Mouse (Mus musculus) neural tube, embryonic 11.5 days (tissue): Measurements from ENCODE around the gene Aldh3a2. TPM values are rescaled to one million over a fixed set of nuclear protein-coding genes. Genes with fewer than 3 reads are reported as not detected.
"Not testable (repeated sequence)": the region's sequence is repeated elsewhere in the genome, so short reads cannot be mapped to it uniquely, and the experiment has no call there.

Experiments used
- ATAC-seq: fragments of 200-750 bp; cut with Nextera tagmentation; 2 replicates; pipeline ENCODE4 v1.8.0; 2017; ENCODE audit warnings: moderate number of reproducible peaks, mild to moderate bottlenecking, moderate TSS enrichment, moderate library complexity; ENCODE audit not compliant: insufficient read depth, low FRiP score, low TSS enrichment
- DNase-seq: peaks from one replicate; pipeline ENCODE4 v3.0.0-alpha.2; 2015; ENCODE audit warnings: low spot score
- H3K27ac ChIP-seq: fragments of 300-500 bp; sonication (generic); 2 replicates; pipeline ENCODE4 v1.5.1; 2014; ENCODE audit warnings: low read depth, mild to moderate bottlenecking, low read length
- H3K27me3 ChIP-seq: fragments of 300-500 bp; sonication (generic); 2 replicates; pipeline ENCODE4 v1.6.1; 2014; ENCODE audit warnings: mild to moderate bottlenecking, low read length, mixed read lengths; ENCODE audit not compliant: control insufficient read depth, insufficient read depth
- H3K36me3 ChIP-seq: fragments of 300-500 bp; sonication (generic); 2 replicates; pipeline ENCODE4 v1.6.1; 2014; ENCODE audit warnings: mild to moderate bottlenecking, low read length, moderate library complexity, mixed read lengths; ENCODE audit not compliant: control insufficient read depth, insufficient read depth
- H3K4me1 ChIP-seq: fragments of 300-500 bp; sonication (generic); 2 replicates; pipeline ENCODE4 v1.6.1; 2014; ENCODE audit warnings: low read length, mixed read lengths; ENCODE audit not compliant: control insufficient read depth, insufficient read depth
- H3K4me2 ChIP-seq: fragments of 300-500 bp; sonication (generic); 2 replicates; pipeline ENCODE4 v1.6.1; 2014; ENCODE audit warnings: low read depth, mild to moderate bottlenecking, moderate library complexity
- H3K4me3 ChIP-seq: fragments of 300-500 bp; sonication (generic); 2 replicates; pipeline ENCODE4 v1.5.1; 2014; ENCODE audit warnings: low read depth, low read length
- H3K9ac ChIP-seq: fragments of 300-500 bp; sonication (generic); 2 replicates; pipeline ENCODE4 v1.6.1; 2014; ENCODE audit warnings: mild to moderate bottlenecking, low read length
- H3K9me3 ChIP-seq: fragments of 300-500 bp; sonication (generic); 2 replicates; pipeline ENCODE4 v1.6.1; 2016; ENCODE audit warnings: low read length; ENCODE audit not compliant: control insufficient read depth
- WGBS: fragments of 180-500 bp; shearing (Covaris S2); extraction: QIAGEN DNeasy Blood & Tissue Kit; methylation state at CpG from one replicate; pipeline ENCODE4 v1.1.7; 2014; 5-methylcytosine and 5-hydroxymethylcytosine counted together
- polyA plus RNA-seq: library from polyadenylated mRNA; unstranded; fragments of >200 nt; fragmentation: Nextera tagmentation; extraction: Ambion mirVana; gene quantifications from 2 replicates; pipeline ENCODE4 v1.2.1, GENCODE M21; 2014

The Aldh3a2 gene
- polyA plus RNA-seq, 1 experiment from 2014 or later, result 23.4 TPM

DNA sequence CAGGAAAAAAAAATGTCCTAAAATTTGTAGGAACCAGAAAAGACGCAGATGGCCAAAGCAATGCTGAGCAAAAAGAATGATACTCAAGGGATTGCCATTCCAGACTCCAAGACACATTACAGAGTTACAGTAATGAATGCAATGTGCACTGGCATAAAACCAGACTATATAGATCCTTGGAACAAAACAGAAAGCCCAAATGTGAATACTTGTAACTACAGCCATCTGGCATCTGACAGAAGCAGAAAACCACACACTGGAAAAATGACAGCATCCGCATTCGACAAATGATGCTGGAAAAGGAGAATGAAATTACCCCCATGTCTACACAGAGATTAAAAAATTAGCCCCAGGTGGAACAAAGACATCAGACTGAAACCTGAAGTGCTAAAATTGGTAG lies 86.9 kb downstream of the Aldh3a2 start:
- Histone ChIP-seq H3K27me3 (no peaks in the 10 kb centered on the region), H3K9me3 (no peaks in the 10 kb centered on the region), H3K4me3 (no peak overlapping the region), H3K4me2 (no peak overlapping the region), H3K27ac (no peak overlapping the region), H3K4me1 (no peaks in the 10 kb centered on the region), H3K36me3 (no peaks in the 10 kb centered on the region), H3K9ac (no peak overlapping the region)
- WGBS, result 91% methylated on average over 3 of the region's 3 CpGs
- no peak for ATAC-seq
- DNase-seq, result no peak

DNA sequence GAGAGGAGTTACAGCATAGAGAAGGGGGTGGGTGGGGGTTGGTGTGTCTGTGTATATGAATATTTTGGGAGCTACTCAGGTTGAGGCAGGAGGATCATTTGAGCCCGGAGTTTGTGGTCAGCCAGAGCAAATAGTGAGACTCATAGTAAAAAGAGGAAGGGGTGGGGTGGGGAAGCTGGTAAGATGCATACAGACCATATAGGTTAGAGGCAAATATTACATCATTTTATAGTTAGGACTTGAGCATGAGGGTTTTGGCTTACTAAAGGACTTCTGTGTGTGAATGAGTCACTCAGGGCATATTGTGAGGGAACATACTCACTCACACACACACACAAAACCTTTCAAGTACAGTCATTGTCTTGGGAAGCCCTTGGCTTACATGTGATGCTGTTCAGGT lies 90.9 kb downstream of the Aldh3a2 start:
- Histone ChIP-seq H3K27ac (no peak overlapping the region), H3K36me3 (peaks cover 2% of the 10 kb centered on the region; the same call in 1 of the 2 replicates), H3K4me3 (no peak overlapping the region), H3K4me1 (peaks cover 10% of the 10 kb centered on the region), H3K9ac (no peak overlapping the region), H3K27me3 (no peaks in the 10 kb centered on the region), H3K4me2 (no peak overlapping the region), H3K9me3 (no peaks in the 10 kb centered on the region)
- ATAC-seq, result no peak
- WGBS, result 97% methylated on average over 1 of the region's 1 CpGs
- DNase-seq, result no peak

DNA sequence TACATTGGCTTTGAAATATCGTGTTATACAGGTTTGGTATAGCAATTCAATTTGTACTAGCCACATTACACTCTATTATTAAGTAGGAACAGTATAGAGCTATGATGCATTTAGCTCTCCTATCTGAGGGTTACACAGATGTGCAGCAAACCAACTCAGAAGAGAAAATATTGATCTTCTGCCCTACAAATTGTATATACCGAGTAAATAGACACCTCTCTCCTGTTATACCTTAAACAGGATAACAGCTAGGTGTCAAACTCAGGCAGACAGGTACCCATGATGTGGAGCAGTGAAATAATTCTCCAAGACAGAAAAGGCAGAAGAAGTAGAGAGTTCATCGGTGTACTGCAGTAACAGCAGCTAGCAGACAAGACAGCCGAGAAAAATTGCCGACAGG lies 91.5 kb downstream of the Aldh3a2 start:
- ATAC-seq (no peak), DNase-seq (no peak)
- Histone ChIP-seq H3K27ac (0 out of 2 replicates have a peak overlapping the region, but pooled peaks have one; percentile 49), H3K4me3 (no peak overlapping the region), H3K9ac (no peak overlapping the region), H3K4me2 (0 out of 2 replicates have a peak overlapping the region, but pooled peaks have one; percentile 7), H3K36me3 (peaks cover 2% of the 10 kb centered on the region; the same call in 1 of the 2 replicates), H3K9me3 (no peaks in the 10 kb centered on the region), H3K4me1 (peaks cover 10% of the 10 kb centered on the region), H3K27me3 (no peaks in the 10 kb centered on the region)
- 76% methylated on average over 5 of the region's 5 CpGs for WGBS

DNA sequence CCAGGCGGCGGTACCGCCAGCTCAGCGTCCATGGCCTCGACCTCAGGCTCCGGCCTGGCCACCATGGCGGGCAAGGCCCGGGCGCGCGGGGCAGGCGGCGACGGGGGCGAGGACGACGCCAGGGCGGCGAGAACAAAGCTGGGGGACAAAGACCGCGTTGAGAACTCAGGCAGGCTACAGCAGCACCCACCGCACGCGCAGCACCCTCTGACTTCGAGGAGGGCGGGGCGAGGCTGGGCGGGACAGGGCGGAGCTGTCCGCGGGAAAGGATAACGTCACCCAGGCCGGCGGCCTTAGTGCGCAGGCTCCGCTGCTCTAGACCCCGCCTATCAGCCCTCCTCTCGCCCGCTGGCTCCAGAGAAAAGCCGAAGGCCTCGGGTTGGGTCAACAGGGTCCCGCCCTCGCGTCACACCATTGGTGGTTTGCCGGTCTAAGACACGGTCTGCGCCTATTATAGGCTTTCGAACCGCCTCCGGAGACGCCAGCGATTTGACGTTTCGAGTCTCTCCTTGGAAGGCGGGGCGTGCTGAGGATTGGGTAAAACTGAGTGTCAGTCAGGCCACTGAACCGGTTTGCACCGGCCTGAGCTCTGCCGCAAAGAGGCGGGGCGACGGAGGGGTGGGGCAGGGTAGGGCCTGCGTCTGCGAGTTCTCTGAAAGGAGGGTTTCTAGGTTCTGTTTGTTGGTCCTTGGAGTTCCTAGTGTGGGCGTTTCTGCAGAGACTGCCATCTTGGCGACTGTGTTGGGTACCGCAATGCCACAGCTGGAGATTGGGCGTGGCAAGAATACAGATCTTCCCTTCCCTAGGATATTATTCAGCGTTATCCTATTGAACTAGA lies 92.2 kb downstream of the Aldh3a2 start, which contains the start of gene Usp22:
TSS of gene Usp22 (minus strand) at position 235 of the 838 bp plus-strand sequence.
- Histone ChIP-seq H3K9me3 (no peaks in the 10 kb centered on the region), H3K27me3 (no peaks in the 10 kb centered on the region), H3K4me3 (peak within 1 kb of the TSS; percentile 99), H3K4me1 (peaks cover 10% of the 10 kb centered on the region), H3K4me2 (peak within 1 kb of the TSS; percentile 70), H3K9ac (peak within 1 kb of the TSS; percentile 99), H3K27ac (peak within 1 kb of the TSS; percentile 91), H3K36me3 (peaks cover 2% of the 10 kb centered on the region; the same call in 1 of the 2 replicates)
- DNase-seq, result peak; percentile 99
- under 1% methylated on average over 69 of the region's 69 CpGs for WGBS
- ATAC-seq, result peak; percentile 96

DNA sequence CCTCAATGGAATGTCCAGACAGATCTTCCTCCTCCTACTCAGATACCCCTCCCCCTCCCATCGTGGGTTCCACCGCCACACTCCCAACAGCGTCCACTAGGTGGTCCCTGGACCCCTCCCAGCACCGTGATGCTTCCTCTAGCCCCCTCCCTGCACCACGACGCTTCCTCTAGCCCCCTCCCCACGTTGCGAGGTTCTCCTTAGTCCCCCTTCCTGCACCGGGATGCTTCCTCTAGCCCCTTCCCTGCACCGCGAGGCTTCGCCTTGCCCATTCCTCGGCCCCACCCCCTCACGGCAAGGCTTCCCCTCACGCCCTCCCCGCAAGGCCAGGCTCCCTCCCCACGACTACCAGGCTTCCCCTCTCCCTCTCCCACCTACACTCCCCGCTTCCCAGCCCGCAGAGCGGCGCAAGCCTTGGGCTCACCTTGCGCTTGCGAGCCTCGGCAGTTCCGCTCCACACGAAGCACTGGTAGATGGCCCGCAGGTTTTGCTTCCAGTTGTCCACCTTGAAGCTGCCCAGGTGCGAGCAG lies 92.9 kb downstream of the Aldh3a2 start:
- Histone ChIP-seq H3K4me1 (peaks cover 10% of the 10 kb centered on the region), H3K36me3 (peaks cover 2% of the 10 kb centered on the region; the same call in 1 of the 2 replicates), H3K27ac (peak overlapping the region; percentile 91), H3K9ac (peak overlapping the region; percentile 99), H3K4me3 (peak overlapping the region; percentile 99), H3K27me3 (no peaks in the 10 kb centered on the region), H3K9me3 (no peaks in the 10 kb centered on the region), H3K4me2 (peak overlapping the region; percentile 70)
- DNase-seq (peak; percentile 87), ATAC-seq (peak; percentile 49)
- WGBS, result 0% methylated on average over 28 of the region's 28 CpGs

DNA sequence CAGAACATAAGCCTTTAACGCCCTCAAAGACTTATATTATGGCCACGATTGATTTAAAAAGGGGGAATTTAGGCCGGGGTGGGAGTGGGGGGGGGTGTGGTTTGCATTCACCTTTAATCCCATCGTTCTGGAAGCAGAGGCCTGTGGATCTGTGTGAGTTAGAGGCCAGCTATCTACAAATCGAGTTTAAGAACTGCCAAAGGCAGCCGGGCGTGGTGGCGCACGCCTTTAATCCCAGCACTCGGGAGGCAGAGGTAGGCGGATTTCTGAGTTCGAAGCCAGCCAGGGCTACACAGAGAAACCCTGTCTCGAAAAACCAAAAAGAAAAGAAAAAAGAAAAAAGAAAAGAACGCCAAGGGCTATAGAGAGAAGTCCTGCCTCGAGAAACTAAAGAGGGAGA lies 93.8 kb downstream of the Aldh3a2 start:
- DNase-seq, result peak; percentile 8
- H3K4me3 ChIP-seq, result peak overlapping the region; percentile 99
- ATAC-seq, H3K9ac ChIP-seq, H3K27me3 ChIP-seq, H3K27ac ChIP-seq, H3K4me1 ChIP-seq, H3K9me3 ChIP-seq, H3K36me3 ChIP-seq: not testable (repeated sequence)
- 49% methylated on average over 15 of the region's 15 CpGs for WGBS
- H3K4me2 ChIP-seq, result peak overlapping the region; percentile 70

Other genes starting within 250 kb of the Aldh3a2 start
- gene Kcnj12, start 244.9 kb downstream of the Aldh3a2 start, polyA plus RNA-seq, result 3.4 and 4.0 TPM in 2 replicates
- gene Tnfrsf13b, start 140.7 kb downstream of the Aldh3a2 start, polyA plus RNA-seq, result 0.80 and 1.6 TPM in 2 replicates
- 331 and 356 TPM in 2 replicates for gene Usp22, start 92.4 kb downstream of the Aldh3a2 start, polyA plus RNA-seq
- not detected in 2 replicates for gene Aldh3a1, start 59.9 kb downstream of the Aldh3a2 start, polyA plus RNA-seq
- gene Slc47a2, start 75.4 kb upstream of the Aldh3a2 start, polyA plus RNA-seq, result not detected in 2 replicates
- 0.08 TPM in 1 of 2 replicates, not detected in the other for gene Slc47a1, start 110.9 kb upstream of the Aldh3a2 start, polyA plus RNA-seq
- 1.4 and 1.5 TPM in 2 replicates for gene Rnf112, start 186.7 kb upstream of the Aldh3a2 start, polyA plus RNA-seq
- 119 and 127 TPM in 2 replicates for gene Mfap4, start 218.0 kb upstream of the Aldh3a2 start, polyA plus RNA-seq
- 70.1 and 76.7 TPM in 2 replicates for gene Mapk7, start 226.9 kb upstream of the Aldh3a2 start, polyA plus RNA-seq
- 40.5 and 45.8 TPM in 2 replicates for gene B9d1, start 237.7 kb upstream of the Aldh3a2 start, polyA plus RNA-seq